Mouse (Mus musculus) heart, postnatal 0 days (tissue): ENCODE measurements at regions not wholly inside any gene's neighbourhood (a gene's known extent, or its start where the extent isn't known, plus 50 kb on each side); places are given as distances from the start of the nearest gene placed in this dataset.

ENCODE experiments used
- ATAC-seq: fragments of 200-750 bp; cut with Nextera tagmentation; 2 replicates; pipeline ENCODE4 v1.8.0; 2017; ENCODE audit warnings: low read depth, moderate number of reproducible peaks, moderate library complexity; ENCODE audit not compliant: insufficient read depth
- DNase-seq: peaks from one replicate; pipeline ENCODE4 v3.0.0-alpha.2; 2016; ENCODE audit warnings: low spot score
- H3K27ac ChIP-seq: fragments of 300-500 bp; sonication (generic); 2 replicates; pipeline ENCODE4 v1.5.1; 2014; ENCODE audit warnings: low read depth, mild to moderate bottlenecking
- H3K27me3 ChIP-seq: fragments of 300-500 bp; sonication (generic); 2 replicates; pipeline ENCODE4 v1.6.1; 2014; ENCODE audit warnings: low read length, mixed read lengths; ENCODE audit not compliant: control insufficient read depth, insufficient read depth
- H3K36me3 ChIP-seq: fragments of 300-500 bp; sonication (generic); replicated peaks from 2 replicates; pipeline ENCODE4 v1.6.1; 2014; ENCODE audit warnings: low read length, mixed read lengths; ENCODE audit not compliant: control insufficient read depth, insufficient read depth
- H3K4me1 ChIP-seq: fragments of 300-500 bp; sonication (generic); 2 replicates; pipeline ENCODE4 v1.6.1; 2014; ENCODE audit warnings: antibody characterized with exemption; ENCODE audit not compliant: control insufficient read depth, insufficient read depth
- H3K4me2 ChIP-seq: fragments of 300-500 bp; sonication (generic); 2 replicates; pipeline ENCODE4 v1.6.1; 2014; ENCODE audit warnings: low read depth, mild to moderate bottlenecking, low read length, moderate library complexity
- H3K4me3 ChIP-seq: fragments of 300-500 bp; sonication (generic); 2 replicates; pipeline ENCODE4 v1.5.1; 2014; ENCODE audit warnings: low read depth, low read length
- H3K9ac ChIP-seq: fragments of 300-500 bp; sonication (generic); replicated peaks from 2 replicates; pipeline ENCODE4 v1.6.1; 2014; ENCODE audit warnings: low read depth, low read length, mixed read lengths
- H3K9me3 ChIP-seq: fragments of 300-500 bp; sonication (generic); replicated peaks from 2 replicates; pipeline ENCODE4 v1.6.1; 2016; ENCODE audit warnings: low read length; ENCODE audit not compliant: control insufficient read depth
- CTCF ChIP-seq: IDR thresholded peaks from 2 replicates; pipeline ENCODE4 v1.5.1; 2016; ENCODE audit warnings: antibody characterized with exemption, control low read depth, low read depth
- EP300 ChIP-seq: IDR thresholded peaks from 2 replicates; pipeline ENCODE4 v1.6.1; 2016; ENCODE audit warnings: antibody characterized with exemption, low read depth
- WGBS: fragments of 180-500 bp; shearing (Covaris S2); extraction: QIAGEN DNeasy Blood & Tissue Kit; methylation state at CpG from one replicate; pipeline ENCODE4 v1.1.7; 2014; 5-methylcytosine and 5-hydroxymethylcytosine counted together

GRCm38 (mm10) chr11:114611690-114612089 is 56.6 kb upstream of the Rpl38 start:
- Histone ChIP-seq H3K36me3 (no peaks in the 10 kb centered on the region), H3K4me1 (no peaks in the 10 kb centered on the region)
- no peak for DNase-seq

GRCm38 (mm10) chr11:114608009-114608408 is 60.3 kb upstream of the Rpl38 start:
- no peak overlapping the region for H3K27ac ChIP-seq
- H3K36me3 ChIP-seq, result no peaks in the 10 kb centered on the region
- no peaks in the 10 kb centered on the region for H3K27me3 ChIP-seq
- TF ChIP-seq EP300 (no peak), CTCF (no peak)
- ATAC-seq (no peak), DNase-seq (no peak)
- peaks cover 2% of the 10 kb centered on the region; the same call in 1 of the 2 replicates for H3K9me3 ChIP-seq
- H3K4me2 ChIP-seq, result no peak overlapping the region
- H3K4me3 ChIP-seq, result no peak overlapping the region
- no peak overlapping the region for H3K9ac ChIP-seq
- H3K4me1 ChIP-seq, result no peaks in the 10 kb centered on the region
- 88% methylated on average over 9 of the region's 9 CpGs for WGBS

More at GRCm38 (mm10) chr11:114611690-114612089, 56.6 kb upstream of the Rpl38 start:
- Histone ChIP-seq H3K9ac (no peak overlapping the region), H3K27me3 (no peaks in the 10 kb centered on the region), H3K4me2 (no peak overlapping the region), H3K4me3 (no peak overlapping the region), H3K9me3 (no peaks in the 10 kb centered on the region), H3K27ac (no peak overlapping the region)
- TF ChIP-seq CTCF (no peak), EP300 (no peak)
- WGBS, result 79% methylated on average over 8 of the region's 8 CpGs
- no peak for ATAC-seq

GRCm38 (mm10) chr11:114603108-114603507 is 65.2 kb upstream of the Rpl38 start:
- Histone ChIP-seq H3K9me3 (peaks cover 3% of the 10 kb centered on the region; the same call in 1 of the 2 replicates), H3K9ac (no peak overlapping the region), H3K36me3 (no peaks in the 10 kb centered on the region), H3K4me3 (no peak overlapping the region), H3K27ac (no peak overlapping the region), H3K4me1 (no peaks in the 10 kb centered on the region), H3K27me3 (no peaks in the 10 kb centered on the region), H3K4me2 (no peak overlapping the region)
- TF ChIP-seq EP300, result no peak
- no peak for TF ChIP-seq CTCF
- no peak for DNase-seq
- ATAC-seq, result no peak
- WGBS, result 77% methylated on average over 6 of the region's 6 CpGs

- no peak overlapping the region for H3K9ac ChIP-seq
- H3K27ac ChIP-seq, result no peak overlapping the region
- no peaks in the 10 kb centered on the region for H3K4me1 ChIP-seq
- WGBS, result 65% methylated on average over 2 of the region's 2 CpGs
- no peaks in the 10 kb centered on the region for H3K9me3 ChIP-seq
- no peaks in the 10 kb centered on the region for H3K27me3 ChIP-seq
- no peak overlapping the region for H3K4me2 ChIP-seq
- H3K4me3 ChIP-seq, result no peak overlapping the region
- DNase-seq (no peak), ATAC-seq (no peak)
- H3K36me3 ChIP-seq, result no peaks in the 10 kb centered on the region
- no peak for TF ChIP-seq CTCF
- TF ChIP-seq EP300, result no peak
Observed at GRCm38 (mm10) chr11:114597225-114597624, 71.1 kb upstream of the Rpl38 start.

- no peak overlapping the region for H3K27ac ChIP-seq
- H3K4me2 ChIP-seq, result no peak overlapping the region
- H3K9ac ChIP-seq, result no peak overlapping the region
- no peak for TF ChIP-seq CTCF
- no peak for TF ChIP-seq EP300
- no peaks in the 10 kb centered on the region for H3K4me1 ChIP-seq
- H3K4me3 ChIP-seq, result no peak overlapping the region
- WGBS, result 57% methylated on average over 9 of the region's 9 CpGs
- DNase-seq (no peak), ATAC-seq (no peak)
- no peaks in the 10 kb centered on the region for H3K9me3 ChIP-seq
- H3K27me3 ChIP-seq, result no peaks in the 10 kb centered on the region
- H3K36me3 ChIP-seq, result no peaks in the 10 kb centered on the region
Observed at GRCm38 (mm10) chr11:114592961-114593360, 75.4 kb upstream of the Rpl38 start.

GRCm38 (mm10) chr11:114588554-114588953 is 79.8 kb upstream of the Rpl38 start:
- Histone ChIP-seq H3K36me3 (no peaks in the 10 kb centered on the region), H3K4me1 (no peaks in the 10 kb centered on the region), H3K9ac (no peak overlapping the region), H3K9me3 (peaks cover 6% of the 10 kb centered on the region; the same call in 1 of the 2 replicates), H3K27ac (no peak overlapping the region), H3K27me3 (no peaks in the 10 kb centered on the region), H3K4me2 (no peak overlapping the region), H3K4me3 (no peak overlapping the region)
- 68% methylated on average over 9 of the region's 9 CpGs for WGBS
- DNase-seq (no peak), ATAC-seq (no peak)
- TF ChIP-seq CTCF, result no peak
- no peak for TF ChIP-seq EP300
